Mouse (Mus musculus) spleen, adult 12 weeks (tissue): ENCODE data around the gene Wiz.

ENCODE experiments used
- DNase-seq: peaks from one replicate; pipeline ENCODE4 v3.0.0; 2022; ENCODE audit warnings: low spot score

The Wiz gene

GRCm38 (mm10) chr17:32378786-32379185 lies 10.5 kb downstream of the Wiz start:
- no peak for DNase-seq

GRCm38 (mm10) chr17:32377137-32377536 lies 12.1 kb downstream of the Wiz start:
- DNase-seq, result no peak

GRCm38 (mm10) chr17:32376475-32376874 lies 12.8 kb downstream of the Wiz start:
- DNase-seq, result no peak

GRCm38 (mm10) chr17:32368991-32369578 lies 20.2 kb downstream of the Wiz start:
- no peak for DNase-seq

GRCm38 (mm10) chr17:32367706-32368105 lies 21.5 kb downstream of the Wiz start:
- no peak for DNase-seq

GRCm38 (mm10) chr17:32365296-32365695 lies 23.9 kb downstream of the Wiz start:
- DNase-seq, result no peak

GRCm38 (mm10) chr17:32364850-32365249 lies 24.4 kb downstream of the Wiz start:
- no peak for DNase-seq

- peak; percentile 80 for DNase-seq
Measured at GRCm38 (mm10) chr17:32364331-32364730, 24.9 kb downstream of the Wiz start.

- DNase-seq, result no peak
Measured at GRCm38 (mm10) chr17:32363821-32364301, 25.4 kb downstream of the Wiz start.

GRCm38 (mm10) chr17:32362686-32363085 lies 26.6 kb downstream of the Wiz start:
- DNase-seq, result no peak

- DNase-seq, result no peak
Measured at GRCm38 (mm10) chr17:32359928-32360327, 29.3 kb downstream of the Wiz start.

GRCm38 (mm10) chr17:32358943-32359340 lies 30.3 kb downstream of the Wiz start:
- DNase-seq, result no peak

GRCm38 (mm10) chr17:32358192-32358942 lies 30.9 kb downstream of the Wiz start:
- no peak for DNase-seq

GRCm38 (mm10) chr17:32356766-32357760 lies 32.2 kb downstream of the Wiz start:
- DNase-seq, result no peak

- no peak for DNase-seq
Measured at GRCm38 (mm10) chr17:32356281-32356680, 33.0 kb downstream of the Wiz start.

- DNase-seq, result no peak
Measured at GRCm38 (mm10) chr17:32355031-32355430, 34.2 kb downstream of the Wiz start.

- DNase-seq, result no peak
Measured at GRCm38 (mm10) chr17:32354211-32354610, 35.0 kb downstream of the Wiz start.

GRCm38 (mm10) chr17:32353696-32354095 lies 35.5 kb downstream of the Wiz start:
- DNase-seq, result no peak

GRCm38 (mm10) chr17:32351726-32352125 lies 37.5 kb downstream of the Wiz start:
- DNase-seq, result no peak

- DNase-seq, result no peak
Measured at GRCm38 (mm10) chr17:32351269-32351668, 38.0 kb downstream of the Wiz start.

GRCm38 (mm10) chr17:32350382-32350983 lies 38.8 kb downstream of the Wiz start, which contains the start of gene Akap8l:
Gene Akap8l (minus strand): TSS chr17:32350607.
- peak; percentile 88 for DNase-seq

GRCm38 (mm10) chr17:32349851-32350381 lies 39.3 kb downstream of the Wiz start:
- no peak for DNase-seq
